20 mouse cellular contexts compared by ENCODE assay signal in genomic region chr9:57904250-57904644, GRCm38 (mm10). TPM values are rescaled to one million over a fixed set of nuclear protein-coding genes. Genes with fewer than 3 reads are reported as not detected.
"Had no signal": no experiment of that assay in that cellular context is flagged by ENCODE, and none has a peak within 500 bp of the region (broad histone marks: within the 10 kb centered on the region; RNA-seq: fewer than 3 reads in every experiment).

No protein-coding gene starts in this region.

- H3K4me2 ChIP-seq: liver, embryonic 15.5 days; lung, embryonic 15.5 days; midbrain, embryonic 11.5 days; midbrain, embryonic 13.5 days; midbrain, embryonic 15.5 days; neural tube, embryonic 13.5 days; neural tube, embryonic 15.5 days had no signal

- H3K9me3 ChIP-seq: liver, embryonic 15.5 days; lung, embryonic 15.5 days; megakaryocyte, embryonic 14.5 days; midbrain, embryonic 13.5 days; midbrain, embryonic 15.5 days; neural tube, embryonic 13.5 days; neural tube, embryonic 15.5 days had no signal

- DNase-seq: lung, adult 2 months; lung, postnatal 14 days; lung, postnatal 36 days; right cerebral cortex, adult 18-20 months; right cerebral cortex, postnatal 25 days; right cerebral cortex, postnatal 4 days; spleen, adult 18-20 months; thymus, adult 18-20 months; thymus, postnatal 14 days; thymus, postnatal 36 days had no signal

- H3K4me3 ChIP-seq: liver, embryonic 15.5 days; lung, embryonic 15.5 days; megakaryocyte, embryonic 14.5 days; midbrain, embryonic 13.5 days; midbrain, embryonic 15.5 days; neural tube, embryonic 13.5 days; neural tube, embryonic 15.5 days had no signal

- H3K9ac ChIP-seq: liver, embryonic 15.5 days; lung, embryonic 15.5 days; midbrain, embryonic 13.5 days; midbrain, embryonic 15.5 days; neural tube, embryonic 13.5 days; neural tube, embryonic 15.5 days had no signal

- H3K27ac ChIP-seq: liver, embryonic 15.5 days; lung, embryonic 15.5 days; macrophage; midbrain, embryonic 13.5 days; midbrain, embryonic 15.5 days; neural tube, embryonic 13.5 days; neural tube, embryonic 15.5 days had no signal

- H3K27me3 ChIP-seq: liver, embryonic 15.5 days; midbrain, embryonic 13.5 days; midbrain, embryonic 15.5 days; neural tube, embryonic 13.5 days; neural tube, embryonic 15.5 days had no signal

- H3K4me1 ChIP-seq: liver, embryonic 15.5 days had no signal

- H3K36me3 ChIP-seq: liver, embryonic 15.5 days; lung, embryonic 15.5 days; midbrain, embryonic 13.5 days; midbrain, embryonic 15.5 days; neural tube, embryonic 13.5 days; neural tube, embryonic 15.5 days had no signal

- ATAC-seq: lung, postnatal 0 days; midbrain, embryonic 13.5 days; midbrain, embryonic 15.5 days had no signal

RNA-seq across cellular contexts. Expression of gene Sema7a, which starts 35.7 kb away (rescaled TPM):
- polyA plus RNA-seq: liver, embryonic 15.5 days had no signal
